Mouse (Mus musculus): Measurements from ENCODE around the gene Lrrc8e.
A peak's percentile ranks its signal among the peaks of the same experiment; 100 is the strongest.

Lrrc8e gene

DNA sequence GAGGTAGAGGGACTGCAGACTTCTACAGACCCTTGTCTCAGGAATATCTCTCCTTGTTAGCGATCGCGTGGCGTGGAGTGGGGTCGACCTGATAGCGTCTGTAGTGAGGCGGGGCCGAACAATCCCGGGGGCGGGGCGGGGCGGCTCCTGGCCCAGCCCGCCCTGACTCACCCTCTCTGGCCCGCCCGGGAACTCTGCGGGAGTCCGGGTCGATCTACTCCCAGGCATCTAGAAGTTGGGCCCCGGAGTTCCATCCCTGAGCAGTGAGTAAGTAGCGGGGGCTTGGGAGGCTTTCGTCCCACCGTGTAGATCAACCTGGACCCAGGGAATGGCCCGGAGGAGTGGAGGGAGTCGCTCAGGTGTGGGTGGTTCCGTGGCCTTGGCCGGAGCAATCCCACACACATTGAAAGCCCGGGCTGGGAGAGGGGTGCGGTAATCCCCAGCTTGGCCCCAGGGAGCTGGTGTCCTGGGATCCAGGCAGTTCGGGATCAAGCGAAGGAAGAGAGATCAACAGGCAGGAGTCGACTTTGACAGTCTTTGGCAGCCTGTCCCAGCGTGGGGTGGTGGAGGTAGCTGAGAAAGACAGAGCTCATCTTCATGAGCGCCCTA, at the start of gene Lrrc8e:
Gene Lrrc8e (plus strand): TSS at position 89 of the 609 bp plus-strand sequence.
- DNase-seq (ENCODE audit: low spot score), result no peak

DNA sequence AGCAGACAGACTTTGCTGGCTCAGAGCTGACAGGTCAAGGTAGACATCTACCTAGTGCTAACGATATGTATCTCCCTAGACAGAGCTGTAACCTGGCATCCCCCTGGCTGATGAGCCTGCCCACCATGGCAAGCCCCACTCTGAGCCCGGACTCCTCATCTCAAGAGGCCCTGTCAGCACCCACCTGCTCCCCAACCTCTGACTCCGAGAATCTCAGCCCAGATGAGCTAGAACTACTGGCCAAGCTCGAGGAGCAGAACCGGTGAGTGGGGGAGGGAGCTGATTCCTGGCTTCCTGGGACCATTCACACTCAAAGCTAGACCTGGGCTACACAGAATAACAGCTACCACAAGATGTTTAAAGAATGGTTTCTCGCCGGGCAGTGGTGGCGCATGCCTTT, 43.2 kb upstream of the Lrrc8e start:
- DNase-seq (ENCODE audit: low spot score), result no peak

DNA sequence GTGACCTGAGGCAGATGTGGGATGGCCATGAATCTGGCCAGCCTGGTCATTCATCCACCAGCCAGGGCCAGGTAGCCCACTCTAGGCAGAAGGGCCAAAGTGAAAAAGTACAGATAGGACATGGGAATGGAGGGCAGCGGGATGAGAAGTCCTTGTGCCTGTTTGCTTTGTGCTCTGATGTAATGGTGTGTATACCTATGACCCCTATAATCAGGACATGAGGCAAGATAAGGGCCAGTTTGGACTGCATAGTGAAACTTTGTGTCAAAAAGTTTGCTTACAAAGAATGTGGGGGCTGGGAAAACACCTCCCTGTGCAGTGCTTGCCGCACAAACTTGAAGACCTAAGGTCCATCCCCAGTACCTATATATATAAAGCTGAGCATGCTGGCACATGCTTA, 40.5 kb upstream of the Lrrc8e start:
- DNase-seq (ENCODE audit: low spot score), result no peak

DNA sequence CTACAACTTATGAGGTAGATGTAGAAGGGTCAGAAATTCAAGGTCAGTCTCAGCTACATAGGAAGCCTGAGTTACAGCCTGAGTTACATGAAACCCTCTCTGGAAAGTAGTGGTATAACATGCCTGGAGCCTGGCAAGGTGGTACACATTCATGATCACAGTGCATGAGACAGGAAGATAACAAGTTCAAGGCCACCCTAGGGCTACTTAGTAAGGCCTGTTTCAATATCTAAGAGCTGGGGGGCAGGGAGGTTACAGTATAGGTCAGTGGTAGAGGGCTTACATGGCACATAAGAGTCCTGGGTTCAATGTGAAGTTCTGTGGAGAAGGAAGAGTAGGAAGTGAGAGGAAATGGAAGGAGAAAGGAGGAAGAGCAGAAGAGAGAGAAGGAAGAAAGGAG, 38.0 kb upstream of the Lrrc8e start:
- DNase-seq (ENCODE audit: low spot score), result no peak

DNA sequence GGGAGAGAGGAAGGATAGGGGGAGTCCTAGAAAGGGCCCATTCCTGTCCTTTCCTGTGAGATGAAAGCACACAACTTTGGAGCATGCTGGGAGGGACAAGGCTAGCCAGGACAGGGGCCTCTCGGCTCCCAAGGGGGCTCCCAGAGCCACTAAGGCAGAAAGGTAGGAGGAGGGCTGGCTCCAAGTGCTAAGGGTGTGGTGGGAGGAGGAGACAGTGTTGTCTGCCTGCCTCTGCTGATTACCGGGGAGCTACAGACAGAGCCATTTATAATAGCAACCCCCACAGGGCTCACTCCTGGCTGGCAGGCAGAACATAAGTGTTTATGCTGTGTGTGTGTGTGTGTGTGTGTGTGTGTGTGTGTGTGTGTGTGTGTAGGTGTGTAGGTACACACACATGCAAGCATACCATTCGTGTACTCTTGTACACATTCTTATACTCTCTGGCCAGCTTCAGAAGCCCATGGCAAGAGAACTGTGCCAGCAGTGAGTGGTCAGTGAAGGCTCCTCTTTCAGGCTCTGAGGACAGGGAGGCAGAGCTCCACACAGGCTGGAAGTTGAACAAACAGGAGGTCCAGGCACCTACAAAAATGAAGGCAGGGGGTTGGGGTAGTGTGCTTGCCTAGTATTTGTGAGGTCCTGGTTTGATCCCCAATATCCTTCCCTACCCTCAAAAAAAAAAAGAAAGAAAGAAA, 37.5 kb upstream of the Lrrc8e start:
- no peak for DNase-seq (ENCODE audit: low spot score)

DNA sequence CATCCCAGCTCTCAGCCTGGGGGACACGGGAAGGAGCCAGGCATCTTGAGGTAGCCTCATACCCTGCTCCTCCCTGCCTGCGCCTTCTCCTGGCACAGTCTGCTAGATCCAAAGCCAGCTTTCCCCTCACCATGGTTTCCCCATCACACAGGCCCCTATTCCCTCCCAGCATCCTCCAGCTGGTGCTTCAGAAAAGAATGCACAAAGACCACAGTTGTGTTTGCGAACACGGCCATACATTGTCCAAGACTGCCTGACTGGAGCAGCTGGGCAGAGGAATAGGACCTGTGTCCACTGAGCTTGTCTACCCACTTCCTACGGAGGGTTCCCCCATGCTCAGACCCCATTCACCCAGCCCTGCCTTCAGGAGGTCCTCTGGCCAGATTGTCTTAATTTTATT, 34.3 kb upstream of the Lrrc8e start:
- no peak for DNase-seq (ENCODE audit: low spot score)

DNA sequence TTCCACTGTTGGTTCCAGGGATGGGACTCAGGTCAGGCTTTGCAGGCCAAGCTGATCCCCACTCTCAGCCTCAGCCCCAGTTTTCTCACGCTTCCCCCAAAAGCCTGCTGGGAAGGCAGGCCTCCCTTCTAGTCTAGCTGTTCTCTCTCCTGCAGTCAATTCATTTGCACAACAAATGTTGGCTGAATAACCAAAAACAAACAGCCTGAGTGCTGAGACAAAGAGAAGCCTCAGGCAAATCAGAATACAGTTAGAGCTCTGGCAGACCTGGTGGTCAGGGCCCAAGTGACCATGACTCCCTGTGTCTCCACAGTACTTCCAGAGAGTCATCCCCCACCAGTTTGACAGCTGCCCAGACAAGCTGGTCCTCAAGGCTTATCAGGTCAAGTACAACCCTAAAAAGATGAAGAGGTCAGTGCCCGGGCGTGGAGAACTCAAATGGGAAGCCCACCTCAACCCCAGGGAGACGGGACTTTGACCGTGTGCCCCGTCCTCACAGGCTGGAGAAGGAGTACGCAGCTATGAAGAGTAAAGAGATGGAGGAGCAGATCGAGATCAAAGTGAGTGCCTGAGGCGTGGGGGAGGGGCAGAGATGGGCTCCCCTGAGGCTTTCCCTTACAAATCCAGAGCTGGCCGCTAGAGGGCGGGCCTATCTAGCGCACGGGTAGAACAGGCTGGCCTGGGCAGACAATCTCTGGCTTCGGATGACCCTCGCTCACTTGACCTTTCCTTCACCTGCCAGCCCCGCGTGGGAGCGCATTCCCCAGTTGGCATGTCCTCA, 33.6 kb upstream of the Lrrc8e start:
- DNase-seq (ENCODE audit: low spot score), result peak; percentile 63

DNA sequence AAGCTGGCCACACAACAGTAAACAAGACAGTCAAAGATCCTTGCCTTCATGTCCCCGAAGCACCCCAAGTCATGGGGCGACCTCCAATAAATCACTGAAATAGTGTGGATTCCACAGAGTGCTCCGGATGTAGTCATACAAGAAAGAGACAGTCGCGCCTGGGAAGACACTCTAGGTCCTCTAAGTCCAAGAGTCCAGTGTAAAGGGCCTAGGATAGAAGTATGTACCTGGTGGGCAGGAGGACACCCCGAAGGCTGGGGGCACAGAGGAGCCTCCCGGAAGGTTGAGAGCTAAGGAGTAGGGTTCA, 33.1 kb upstream of the Lrrc8e start:
- no peak for DNase-seq (ENCODE audit: low spot score)

DNA sequence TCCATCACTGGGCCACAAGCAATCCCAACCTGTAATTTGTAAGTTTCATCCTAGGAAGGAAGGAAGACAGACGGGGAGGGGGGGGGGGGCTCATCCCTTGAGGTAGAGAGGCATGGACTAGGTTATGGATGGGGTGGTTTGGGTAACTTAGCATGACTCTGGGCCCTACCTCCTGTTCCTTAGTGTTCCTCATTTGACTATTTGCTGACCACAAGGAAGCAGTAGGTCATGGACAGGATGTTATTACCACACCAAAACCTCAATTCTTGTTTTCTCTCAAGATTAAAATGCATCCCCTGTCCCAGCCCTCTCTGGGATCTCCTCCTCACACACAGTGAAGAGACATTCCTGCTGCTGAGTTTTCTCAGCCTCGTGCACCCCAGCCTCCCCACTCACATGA, 25.3 kb upstream of the Lrrc8e start:
- no peak for DNase-seq (ENCODE audit: low spot score)

DNA sequence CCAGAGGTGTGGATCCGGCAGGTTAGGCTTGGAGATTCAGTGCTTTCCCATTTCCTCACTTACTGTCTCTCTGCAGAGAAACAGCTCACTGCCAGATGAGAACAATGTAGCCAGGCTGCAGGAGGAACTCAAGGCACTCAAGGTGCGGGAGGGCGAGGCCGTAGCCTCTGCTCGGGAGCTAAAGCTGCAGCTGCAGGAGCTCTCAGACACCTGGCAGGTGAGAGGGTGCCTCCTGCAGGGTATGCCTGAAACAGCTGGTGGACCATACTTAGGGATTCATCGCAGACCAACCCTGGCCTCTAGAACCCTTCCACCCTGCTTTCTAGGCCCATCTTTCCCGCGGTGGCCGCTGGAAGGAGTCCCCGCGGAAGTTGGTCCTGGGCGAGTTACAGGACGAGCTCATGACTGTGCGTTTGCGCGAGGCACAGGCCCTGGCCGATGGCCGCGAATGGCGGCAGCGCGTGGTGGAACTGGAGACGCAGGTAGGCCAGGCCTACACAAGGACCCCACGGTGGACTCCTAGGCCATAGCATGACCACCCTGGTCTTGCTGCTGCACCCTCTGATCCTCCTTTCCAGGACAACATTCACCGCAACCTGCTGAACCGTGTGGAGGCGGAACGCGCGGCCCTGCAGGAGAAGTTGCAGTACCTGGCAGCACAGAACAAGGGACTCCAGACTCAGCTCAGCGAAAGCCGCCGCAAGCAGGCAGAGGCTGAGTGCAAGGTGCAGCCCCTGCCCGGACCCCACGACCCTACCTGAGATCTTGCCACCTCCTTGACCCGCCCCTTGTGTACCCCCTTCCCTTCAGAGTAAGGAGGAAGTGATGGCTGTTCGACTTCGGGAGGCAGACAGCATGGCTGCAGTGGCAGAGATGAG, 21.1 kb upstream of the Lrrc8e start:
- DNase-seq (ENCODE audit: low spot score), result no peak

DNA sequence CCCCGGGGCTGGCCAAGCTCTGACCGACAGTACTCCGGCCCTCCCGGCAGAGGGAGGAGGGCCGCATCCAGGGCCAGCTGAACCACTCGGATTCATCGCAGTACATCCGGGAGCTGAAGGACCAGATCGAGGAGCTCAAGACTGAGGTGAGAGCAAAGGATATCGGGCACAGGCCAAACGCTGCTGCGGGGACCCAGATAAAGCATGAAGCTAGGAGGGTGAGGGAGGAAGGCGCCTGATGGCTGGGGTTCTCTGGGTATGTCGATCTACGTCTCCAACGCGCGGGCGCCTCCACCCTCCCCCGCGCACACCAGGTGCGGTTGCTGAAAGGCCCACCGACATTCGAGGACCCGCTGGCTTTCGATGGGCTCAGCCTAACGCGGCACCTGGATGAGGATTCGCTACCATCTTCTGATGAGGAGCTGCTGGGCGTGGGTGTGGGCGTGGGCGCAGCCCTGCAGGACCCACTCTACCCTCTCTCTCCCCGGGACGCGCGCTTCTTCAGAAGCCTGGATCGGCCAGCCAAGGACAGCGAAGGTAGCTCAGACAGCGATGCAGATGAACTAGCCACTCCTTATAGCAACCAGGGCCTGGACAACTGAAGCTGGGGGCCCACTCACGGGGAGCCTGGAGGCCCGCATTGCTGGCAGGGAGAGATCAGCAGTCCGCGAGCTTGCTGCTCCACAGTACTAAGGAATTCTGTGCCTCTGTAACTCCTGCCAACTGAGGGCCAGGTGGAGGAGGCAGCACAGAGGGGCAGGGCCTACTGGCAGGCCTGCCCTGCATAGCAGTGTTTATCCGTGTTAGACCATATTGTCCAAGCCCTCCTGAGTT, 20.2 kb upstream of the Lrrc8e start:
- no peak for DNase-seq (ENCODE audit: low spot score)

DNA sequence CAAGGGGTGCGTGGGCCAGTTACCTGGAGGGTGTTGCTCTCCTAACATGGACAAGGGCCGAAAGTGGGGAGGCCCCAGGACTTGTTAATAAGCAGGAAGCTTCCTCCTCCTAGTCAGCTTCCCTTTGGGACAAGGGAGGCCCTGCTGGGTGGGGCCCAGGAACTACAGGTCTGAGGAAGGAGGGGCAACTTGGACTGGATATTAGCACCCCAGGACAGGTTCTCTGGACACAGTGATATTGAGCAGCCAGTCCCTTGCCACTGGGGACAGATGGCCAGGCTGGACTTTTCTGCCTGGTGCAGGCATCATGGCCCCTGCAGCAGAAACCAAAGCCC, 19.6 kb upstream of the Lrrc8e start:
- no peak for DNase-seq (ENCODE audit: low spot score)

DNA sequence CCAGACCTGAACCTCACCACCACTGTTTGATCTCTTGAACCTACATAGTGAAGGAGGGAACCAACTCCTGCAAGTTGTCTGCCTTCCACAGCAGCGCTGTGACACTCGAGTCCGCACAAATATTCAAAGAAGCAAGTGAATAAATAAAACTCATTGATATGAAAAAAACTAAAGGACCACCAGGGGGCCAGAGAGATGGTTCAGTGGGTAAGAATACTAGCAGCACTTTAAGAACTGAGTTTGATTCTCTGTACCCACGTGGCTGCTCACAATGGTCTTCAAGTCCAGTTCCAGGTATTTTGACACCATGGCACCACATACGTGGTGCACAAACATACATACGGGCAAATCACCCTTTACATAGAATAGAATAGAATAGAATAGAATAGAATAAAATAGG, 15.5 kb upstream of the Lrrc8e start:
- DNase-seq (ENCODE audit: low spot score), result no peak

DNA sequence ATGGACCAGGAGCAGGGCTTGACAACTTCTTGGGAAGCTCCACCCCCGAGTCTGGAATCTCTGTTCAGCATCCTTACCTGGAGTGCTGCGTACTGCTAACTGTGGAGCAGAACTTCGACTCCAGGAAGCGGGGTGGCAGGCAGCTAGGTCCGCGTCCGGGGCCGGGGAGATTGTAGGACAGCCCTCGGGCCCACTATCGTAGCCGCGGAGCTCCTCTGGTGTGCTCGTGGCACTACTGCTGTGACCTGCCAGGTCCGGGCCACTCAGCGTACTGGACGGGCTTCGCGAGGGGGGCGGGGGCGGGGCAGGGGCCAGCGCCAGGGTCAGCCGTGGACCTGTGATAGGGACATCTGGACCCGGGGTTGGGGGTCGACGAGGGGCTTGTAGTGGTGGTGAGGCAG, 13.8 kb upstream of the Lrrc8e start:
- DNase-seq (ENCODE audit: low spot score), result no peak

DNA sequence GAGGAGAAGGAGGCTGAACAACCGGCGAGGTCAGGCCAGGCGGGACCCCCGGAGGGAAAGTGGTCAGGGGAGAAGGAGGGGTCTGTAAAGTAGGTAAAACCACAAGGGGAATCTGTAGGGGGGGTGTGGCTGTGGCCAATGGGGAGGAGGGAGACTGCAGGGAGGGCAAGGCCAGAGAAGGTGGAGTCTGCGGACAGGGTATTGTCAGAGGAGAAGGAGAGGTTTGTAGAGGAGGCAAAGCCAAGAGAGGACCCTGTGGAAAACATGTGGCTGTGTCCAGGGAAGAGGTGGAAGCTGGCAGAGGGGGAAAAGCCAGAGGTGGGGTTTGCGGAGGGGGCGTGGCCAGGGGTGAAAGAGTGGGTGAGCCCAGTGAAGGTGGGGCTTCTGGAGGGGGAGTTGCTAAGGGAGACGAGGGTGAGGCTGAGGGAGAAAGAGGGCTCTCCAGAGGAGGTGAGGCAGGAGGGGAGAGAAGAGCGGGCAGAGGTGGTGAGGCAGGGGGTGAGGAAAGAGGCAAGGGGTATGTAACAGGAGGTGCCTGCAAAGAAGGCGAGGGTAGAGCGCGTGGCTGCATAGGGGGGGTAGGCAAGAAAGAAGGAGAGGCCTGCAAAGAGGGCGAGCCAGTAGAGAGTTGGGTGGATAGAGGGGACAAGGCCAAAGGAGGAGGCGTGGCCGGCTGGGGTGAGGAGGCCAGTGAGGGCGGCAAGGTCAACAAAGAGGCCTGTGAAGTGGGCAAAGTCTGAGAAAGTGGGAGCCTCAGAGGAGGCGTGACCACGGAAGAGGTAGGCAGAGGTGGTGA, 13.2 kb upstream of the Lrrc8e start:
- peak; percentile 81 for DNase-seq (ENCODE audit: low spot score)

DNA sequence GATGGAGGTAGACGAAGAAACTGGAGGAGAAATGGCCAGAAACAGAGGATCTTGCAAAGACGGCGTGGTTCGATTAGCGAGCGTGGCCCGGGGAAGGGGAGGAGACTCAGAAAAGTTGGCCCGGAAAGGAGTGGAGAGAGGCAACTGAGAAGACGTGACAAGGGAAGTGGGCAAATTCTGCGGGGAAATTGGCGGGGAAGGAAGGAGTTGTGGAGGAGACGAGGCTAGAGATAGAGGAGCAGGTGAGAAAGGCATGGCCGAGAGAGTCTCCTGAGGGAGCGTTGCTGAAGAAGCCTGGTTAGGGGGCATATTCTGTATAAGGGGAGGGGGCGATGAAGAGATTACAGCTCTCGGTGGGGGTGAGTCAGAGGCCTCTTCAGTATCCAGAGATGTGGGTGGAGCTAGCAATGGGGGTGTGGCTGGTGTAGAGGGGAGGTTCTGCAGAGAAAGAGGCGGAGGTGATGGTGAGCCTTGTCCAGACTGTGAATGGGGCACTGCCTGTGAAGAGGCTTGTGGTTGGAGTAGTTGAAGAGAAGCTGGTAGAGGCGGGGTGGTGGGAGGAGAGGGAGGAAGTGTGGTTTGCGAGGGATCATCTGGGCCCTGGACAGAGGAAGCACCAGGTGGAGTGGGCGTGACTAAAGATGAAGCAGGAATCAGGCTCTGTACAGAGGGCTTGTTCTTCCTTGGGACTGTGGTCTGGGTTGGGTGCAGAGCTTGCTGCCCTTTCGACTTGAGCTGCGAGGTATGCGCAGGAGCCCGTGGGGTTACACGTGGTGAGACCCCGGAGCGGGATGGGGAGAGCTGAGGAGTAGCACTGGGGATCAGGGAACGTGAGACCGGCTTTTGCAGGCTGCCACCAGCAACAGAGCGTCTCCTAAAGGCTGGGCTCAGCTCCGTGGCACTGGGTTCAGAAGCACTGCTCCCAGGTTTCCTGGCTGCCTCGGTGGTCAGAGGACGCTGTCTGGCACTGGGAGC, 12.3 kb upstream of the Lrrc8e start:
- DNase-seq (ENCODE audit: low spot score), result peak; percentile 78

DNA sequence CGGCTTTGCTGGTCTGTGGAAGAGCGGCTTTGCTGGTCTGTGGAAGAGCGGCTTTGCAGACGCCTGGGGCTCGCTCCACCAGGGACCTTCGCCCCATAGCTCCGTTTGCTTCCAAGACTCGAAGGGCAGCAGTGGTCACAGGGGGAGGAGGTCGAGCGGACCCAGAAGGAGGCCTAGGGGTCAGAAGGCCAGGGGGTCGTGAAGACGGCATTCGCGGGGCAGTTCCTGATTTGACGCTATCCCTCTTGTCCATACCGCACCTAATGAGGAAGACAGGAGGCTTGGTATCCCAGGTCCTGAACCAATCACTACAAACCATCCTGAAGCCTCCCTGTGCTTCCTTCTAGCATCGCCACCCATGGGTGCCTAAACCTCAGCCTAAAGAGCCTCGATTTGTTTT, 10.3 kb upstream of the Lrrc8e start:
- no peak for DNase-seq (ENCODE audit: low spot score)

DNA sequence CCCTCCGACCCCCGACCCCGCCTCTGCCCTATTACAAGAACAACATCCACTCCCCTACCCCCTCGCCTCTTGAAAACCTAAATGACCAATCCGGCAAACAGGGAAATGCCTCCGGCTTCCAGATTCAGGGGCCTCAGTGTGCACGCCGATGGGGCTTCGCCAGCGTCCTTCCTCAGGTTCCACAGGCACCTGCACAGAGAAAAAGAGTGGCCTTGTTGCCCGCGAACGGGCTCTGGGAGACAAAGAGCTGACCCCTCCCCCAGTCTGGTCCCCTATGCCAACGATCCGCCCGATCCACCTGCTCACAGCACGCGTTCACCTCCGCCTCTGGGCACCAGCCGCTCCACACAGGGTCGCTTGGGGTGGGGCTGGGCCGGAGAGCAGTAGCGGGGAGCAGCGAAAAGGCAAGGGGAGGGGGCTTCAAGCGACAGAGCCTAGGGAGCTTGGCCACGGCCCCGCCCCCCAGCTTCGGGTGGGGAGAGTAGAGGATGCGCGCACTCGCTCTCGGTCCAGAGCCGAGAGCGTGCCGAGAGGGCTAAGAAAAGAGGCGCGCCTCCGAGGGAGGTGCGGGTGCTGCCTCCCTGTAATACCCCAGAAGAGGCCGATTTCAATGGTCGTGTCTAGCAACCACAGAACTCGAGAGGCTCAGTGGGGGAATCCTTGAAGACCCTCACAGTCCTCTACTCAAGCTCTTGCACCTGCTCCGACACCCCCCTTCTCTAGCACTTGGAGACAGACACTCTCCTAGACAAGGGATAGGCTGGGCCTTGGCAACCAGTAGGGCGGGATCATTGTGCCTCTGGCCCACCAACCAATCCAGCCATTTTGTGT, 9.6 kb upstream of the Lrrc8e start, which contains the start of gene Prr36:
Gene Prr36 (minus strand): TSS at position 669 of the 831 bp plus-strand sequence.
- no peak for DNase-seq (ENCODE audit: low spot score)

DNA sequence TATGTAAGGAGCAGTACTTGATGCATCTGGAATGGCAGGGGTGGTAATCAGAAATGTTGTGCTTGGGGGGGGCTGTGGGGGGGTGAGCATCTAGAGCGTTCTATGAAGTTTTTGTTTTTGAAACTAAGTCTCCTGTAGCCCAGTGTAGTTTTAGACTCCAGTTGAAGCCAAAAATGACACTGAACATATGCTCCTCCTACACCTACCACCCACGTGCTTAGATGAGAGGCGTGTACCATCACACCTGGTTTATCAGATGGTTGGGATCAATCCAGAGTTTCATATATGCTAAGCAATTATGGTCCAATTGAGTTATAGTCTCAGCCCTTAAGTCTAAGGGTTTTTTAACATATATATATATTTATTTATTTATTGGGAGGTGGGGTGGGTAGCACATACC, 7.0 kb upstream of the Lrrc8e start:
- no peak for DNase-seq (ENCODE audit: low spot score)

All from ovary, adult 18-20 months (tissue).